Mouse (Mus musculus) olfactory bulb, adult 2 months (tissue): ENCODE measurements at regions not wholly inside any gene's neighbourhood (a gene's known extent, or its start where the extent isn't known, plus 50 kb on each side); places are given as distances from the start of the nearest gene placed in this dataset.

Experiments used
- CTCF ChIP-seq: fragments of 200-500 bp; IDR thresholded peaks from 2 replicates; pipeline ENCODE4 v1.5.1; 2012; ENCODE audit warnings: low read depth, mild to moderate bottlenecking, low read length, moderate library complexity; ENCODE audit not compliant: insufficient read depth
- POLR2A ChIP-seq: fragments of 200-500 bp; IDR thresholded peaks from 2 replicates; pipeline ENCODE4 v1.6.1; 2012; ENCODE audit warnings: mild to moderate bottlenecking, low read depth, low read length, moderate library complexity; ENCODE audit not compliant: insufficient read depth

- TF ChIP-seq POLR2A (no peak), CTCF (no peak)
These were observed 784.3 kb upstream of the Tenm3 start for GRCm38 (mm10) chr8:49627966-49628495.
